Mouse (Mus musculus): Measurements from ENCODE around the gene Cpm. TPM values are rescaled to one million over a fixed set of nuclear protein-coding genes. Genes with fewer than 3 reads are reported as not detected.
"Not testable (repeated sequence)": the region's sequence is repeated elsewhere in the genome, so short reads cannot be mapped to it uniquely, and the experiment has no call there.

The Cpm gene
- polyA plus RNA-seq, 1 experiment from 2014 or later, result 2.8 TPM

GRCm38 (mm10) chr10:117595442-117596164, 33.7 kb upstream of the Cpm start:
- H3K27ac ChIP-seq (replicated peaks), result no peak overlapping the region
- no peak overlapping the region for H3K4me3 ChIP-seq
- 80% methylated on average over 13 of the region's 13 CpGs for WGBS
- no peaks in the 10 kb centered on the region for H3K36me3 ChIP-seq
- no peak overlapping the region for H3K9ac ChIP-seq
- no peak for ATAC-seq (ENCODE audit: low FRiP score, low read depth)
- H3K4me1 ChIP-seq (replicated peaks), result no peaks in the 10 kb centered on the region
- no peaks in the 10 kb centered on the region for H3K9me3 ChIP-seq
- H3K4me2 ChIP-seq, result no peak overlapping the region
- no peaks in the 10 kb centered on the region for H3K27me3 ChIP-seq

- Histone ChIP-seq H3K4me1 (replicated peaks) (no peaks in the 10 kb centered on the region), H3K27me3 (no peaks in the 10 kb centered on the region), H3K27ac (replicated peaks) (no peak overlapping the region), H3K36me3 (no peaks in the 10 kb centered on the region), H3K9me3 (no peaks in the 10 kb centered on the region), H3K4me2 (no peak overlapping the region), H3K9ac (no peak overlapping the region), H3K4me3 (no peak overlapping the region)
- no peak for ATAC-seq (ENCODE audit: low FRiP score, low read depth)
- WGBS, result 83% methylated on average over 9 of the region's 9 CpGs
Measured at GRCm38 (mm10) chr10:117596165-117596735, 33.0 kb upstream of the Cpm start.

- no peak for ATAC-seq (ENCODE audit: low FRiP score, low read depth)
- Histone ChIP-seq H3K27ac (replicated peaks) (no peak overlapping the region), H3K9ac (no peak overlapping the region), H3K4me3 (no peak overlapping the region), H3K4me2 (no peak overlapping the region), H3K27me3 (no peaks in the 10 kb centered on the region), H3K36me3 (no peaks in the 10 kb centered on the region), H3K9me3 (no peaks in the 10 kb centered on the region), H3K4me1 (replicated peaks) (no peaks in the 10 kb centered on the region)
- WGBS, result 83% methylated on average over 5 of the region's 5 CpGs
Measured at GRCm38 (mm10) chr10:117596771-117597324, 32.5 kb upstream of the Cpm start.

GRCm38 (mm10) chr10:117597371-117598265, 31.7 kb upstream of the Cpm start:
- H3K27ac ChIP-seq (replicated peaks); H3K4me3 ChIP-seq; H3K4me1 ChIP-seq (replicated peaks); ATAC-seq (ENCODE audit: low FRiP score, low read depth); H3K27me3 ChIP-seq; H3K4me2 ChIP-seq; H3K9ac ChIP-seq; H3K36me3 ChIP-seq; H3K9me3 ChIP-seq: not testable (repeated sequence)
- 94% methylated on average over 16 of the region's 16 CpGs for WGBS

- Histone ChIP-seq H3K4me1 (replicated peaks) (no peaks in the 10 kb centered on the region), H3K4me3 (no peak overlapping the region), H3K4me2 (no peak overlapping the region), H3K27me3 (no peaks in the 10 kb centered on the region), H3K9me3 (no peaks in the 10 kb centered on the region), H3K27ac (replicated peaks) (no peak overlapping the region), H3K9ac (no peak overlapping the region), H3K36me3 (no peaks in the 10 kb centered on the region)
- 88% methylated on average over 10 of the region's 10 CpGs for WGBS
- ATAC-seq (ENCODE audit: low FRiP score, low read depth), result no peak
Measured at GRCm38 (mm10) chr10:117598266-117598950, 30.9 kb upstream of the Cpm start.

- WGBS, result 88% methylated on average over 8 of the region's 8 CpGs
- not testable (repeated sequence) for H3K4me3 ChIP-seq
Measured at GRCm38 (mm10) chr10:117598951-117599572, 30.2 kb upstream of the Cpm start.

GRCm38 (mm10) chr10:117601146-117602035, 27.9 kb upstream of the Cpm start:
- Histone ChIP-seq H3K9ac (no peak overlapping the region), H3K4me2 (no peak overlapping the region), H3K9me3 (no peaks in the 10 kb centered on the region), H3K4me3 (no peak overlapping the region), H3K27ac (replicated peaks) (no peak overlapping the region), H3K4me1 (replicated peaks) (no peaks in the 10 kb centered on the region), H3K27me3 (no peaks in the 10 kb centered on the region), H3K36me3 (no peaks in the 10 kb centered on the region)
- 82% methylated on average over 8 of the region's 8 CpGs for WGBS
- ATAC-seq (ENCODE audit: low FRiP score, low read depth), result no peak

More at GRCm38 (mm10) chr10:117598951-117599572, 30.2 kb upstream of the Cpm start:
- H3K27ac ChIP-seq (replicated peaks); H3K9me3 ChIP-seq; H3K36me3 ChIP-seq; H3K4me2 ChIP-seq; H3K4me1 ChIP-seq (replicated peaks); H3K9ac ChIP-seq; ATAC-seq (ENCODE audit: low FRiP score, low read depth); H3K27me3 ChIP-seq: not testable (repeated sequence)

- no peak for ATAC-seq (ENCODE audit: low FRiP score, low read depth)
- Histone ChIP-seq H3K27me3 (no peaks in the 10 kb centered on the region), H3K9me3 (no peaks in the 10 kb centered on the region), H3K36me3 (no peaks in the 10 kb centered on the region), H3K9ac (no peak overlapping the region), H3K4me1 (replicated peaks) (no peaks in the 10 kb centered on the region), H3K4me3 (no peak overlapping the region), H3K27ac (replicated peaks) (no peak overlapping the region), H3K4me2 (no peak overlapping the region)
- WGBS, result 94% methylated on average over 3 of the region's 3 CpGs
Measured at GRCm38 (mm10) chr10:117602325-117603129, 26.8 kb upstream of the Cpm start.

- no peaks in the 10 kb centered on the region for H3K9me3 ChIP-seq
- no peaks in the 10 kb centered on the region for H3K27me3 ChIP-seq
- no peak for ATAC-seq (ENCODE audit: low FRiP score, low read depth)
- H3K36me3 ChIP-seq, result no peaks in the 10 kb centered on the region
- no peak overlapping the region for H3K4me2 ChIP-seq
- no peak overlapping the region for H3K27ac ChIP-seq (replicated peaks)
- WGBS, result 89% methylated on average over 8 of the region's 8 CpGs
- no peaks in the 10 kb centered on the region for H3K4me1 ChIP-seq (replicated peaks)
- H3K4me3 ChIP-seq, result no peak overlapping the region
- H3K9ac ChIP-seq, result no peak overlapping the region
Measured at GRCm38 (mm10) chr10:117603130-117603833, 26.0 kb upstream of the Cpm start.
